Mouse (Mus musculus): ENCODE measurements at regions not wholly inside any gene's neighbourhood (a gene's known extent, or its start where the extent isn't known, plus 50 kb on each side); places are given as distances from the start of the nearest gene placed in this dataset.

- Histone ChIP-seq H3K36me3 (replicated peaks in 1 of 2; ENCODE audit: control insufficient read depth in 1 of 2, insufficient read depth in 1 of 2, low read length in 1 of 2) (no peaks in the 10 kb centered on the region), H3K4me1 (ENCODE audit: control insufficient read depth in 1 of 2, insufficient read depth in 2 of 2) (peaks cover 4 to 18% of the 10 kb centered on the region in 2 experiments; a peak in 3 of 4 replicates), H3K4me3 (replicated peaks in 1 of 3; ENCODE audit: low read depth in 2 of 3, low read length in 2 of 3, poor library complexity in 1 of 3) (no peak overlapping the region), H3K4me2 (ENCODE audit: insufficient read depth, low read depth, poor library complexity, severe bottlenecking) (no peak overlapping the region), H3K27me3 (replicated peaks) (no peaks in the 10 kb centered on the region), H3K9ac (ENCODE audit: insufficient read depth, low read depth) (no peak overlapping the region), H3K27ac (ENCODE audit: insufficient read depth, low read depth) (no peak overlapping the region), H3K79me2 (replicated peaks; ENCODE audit: control insufficient read depth, extremely low read depth, insufficient read depth, poor library complexity, severe bottlenecking) (no peaks in the 10 kb centered on the region), H3K9me3 (replicated peaks; ENCODE audit: low read length) (no peaks in the 10 kb centered on the region)
- no peak for TF ChIP-seq KAT2A (IDR thresholded peaks at IDR 0.05; ENCODE audit: insufficient replicate concordance, low read length)
- TF ChIP-seq TCF12 (IDR thresholded peaks at IDR 0.05; ENCODE audit: low read depth, low read length), result no peak
- no peak for TF ChIP-seq USF1 (IDR thresholded peaks at IDR 0.05; ENCODE audit: low read depth, low read length)
- TF ChIP-seq CHD1 (IDR thresholded peaks at IDR 0.05; ENCODE audit: low read depth, low read length), result no peak
- no peak for TF ChIP-seq ZKSCAN1 (IDR thresholded peaks at IDR 0.05; ENCODE audit: borderline replicate concordance, low read depth, low read length)
- no peak for TF ChIP-seq E2F4 (IDR thresholded peaks at IDR 0.05; ENCODE audit: insufficient replicate concordance, low read depth, low read length)
- no peak for TF ChIP-seq BHLHE40 (IDR thresholded peaks at IDR 0.05; ENCODE audit: low read depth, low read length)
- no peak for TF ChIP-seq POLR2A (IDR thresholded peaks at IDR 0.05; ENCODE audit: low read depth, low read length)
- no peak for TF ChIP-seq JUN (IDR thresholded peaks at IDR 0.05; ENCODE audit: insufficient read depth, low read depth, low read length)
- no peak for TF ChIP-seq MAZ (IDR thresholded peaks at IDR 0.05; ENCODE audit: low read depth, low read length)
- in situ Hi-C loops (cut with MboI; ENCODE audit: low pct_ligation_motif_present, low pct_unique_long_range_greater_than_20kb, low sequenced_read_pairs) (no loop called here), dilution Hi-C loops (cut with MboI; ENCODE audit: extremely low pct_ligation_motif_present, extremely low pct_unique_long_range_greater_than_20kb, low sequenced_read_pairs) (no loop called here)
- DNase-seq (ENCODE audit: extremely low read depth), result no peak
Measured at GRCm38 (mm10) chr6:37714223-37714928, 156.2 kb upstream of the Trim24 start.

GRCm38 (mm10) chr6:37721736-37722135 lies 148.9 kb upstream of the Trim24 start:
- H3K36me3 ChIP-seq (replicated peaks in 1 of 2; ENCODE audit: control insufficient read depth in 1 of 2, insufficient read depth in 1 of 2, low read length in 1 of 2), result no peaks in the 10 kb centered on the region
- H3K27ac ChIP-seq (ENCODE audit: insufficient read depth, low read depth), result no peak overlapping the region
- dilution Hi-C loops (cut with MboI; ENCODE audit: extremely low pct_ligation_motif_present, extremely low pct_unique_long_range_greater_than_20kb, low sequenced_read_pairs), result no loop called here
- H3K4me2 ChIP-seq (ENCODE audit: insufficient read depth, low read depth, poor library complexity, severe bottlenecking), result no peak overlapping the region
- H3K4me1 ChIP-seq (ENCODE audit: control insufficient read depth in 1 of 2, insufficient read depth in 2 of 2), result peaks cover 3 to 10% of the 10 kb centered on the region in 2 experiments; a peak in 2 of 4 replicates
- H3K9ac ChIP-seq (ENCODE audit: insufficient read depth, low read depth), result no peak overlapping the region
- no peak overlapping the region for H3K4me3 ChIP-seq (replicated peaks in 1 of 3; ENCODE audit: low read depth in 2 of 3, low read length in 2 of 3, poor library complexity in 1 of 3)
- DNase-seq (ENCODE audit: extremely low read depth), result no peak
- no peaks in the 10 kb centered on the region for H3K79me2 ChIP-seq (replicated peaks; ENCODE audit: control insufficient read depth, extremely low read depth, insufficient read depth, poor library complexity, severe bottlenecking)
- in situ Hi-C loops (cut with MboI; ENCODE audit: low pct_ligation_motif_present, low pct_unique_long_range_greater_than_20kb, low sequenced_read_pairs), result no loop called here
- peaks cover 2% of the 10 kb centered on the region for H3K9me3 ChIP-seq (replicated peaks; ENCODE audit: low read length)
- TF ChIP-seq RCOR1 (conservative IDR thresholded peaks at IDR 0.05; ENCODE audit: low read depth, low read length) (no peak), MXI1 (IDR thresholded peaks at IDR 0.05; ENCODE audit: low read depth, low read length) (no peak), E2F4 (IDR thresholded peaks at IDR 0.05; ENCODE audit: insufficient replicate concordance, low read depth, low read length) (no peak), JUN (IDR thresholded peaks at IDR 0.05; ENCODE audit: insufficient read depth, low read depth, low read length) (no peak), MYC (IDR thresholded peaks at IDR 0.05; ENCODE audit: low read depth, low read length) (no peak), ELF1 (IDR thresholded peaks at IDR 0.05; ENCODE audit: low read depth, low read length) (no peak), ZMIZ1 (IDR thresholded peaks at IDR 0.05; ENCODE audit: low read depth, low read length) (no peak), NRF1 (IDR thresholded peaks at IDR 0.05; ENCODE audit: low read depth, low read length) (no peak), ETS1 (conservative IDR thresholded peaks at IDR 0.05; ENCODE audit: low read depth, low read length) (no peak), TBP (conservative IDR thresholded peaks at IDR 0.05; ENCODE audit: low read depth, low read length) (no peak), ZC3H11A (IDR thresholded peaks at IDR 0.05; ENCODE audit: low read depth, low read length) (no peak), RAD21 (IDR thresholded peaks at IDR 0.05; ENCODE audit: low read depth, low read length) (no peak)
- no peaks in the 10 kb centered on the region for H3K27me3 ChIP-seq (replicated peaks)
